Mouse (Mus musculus) megakaryocyte-erythroid progenitor cell, adult 5-6 weeks (primary cell): ENCODE measurements around the gene Trappc6a. TPM values are rescaled to one million over a fixed set of nuclear protein-coding genes. Genes with fewer than 3 reads are reported as not detected.

ENCODE experiments used
- ATAC-seq: replicated peaks from 2 replicates; pipeline ENCODE4 v1.8.0; 2016; ENCODE audit warnings: mild to moderate bottlenecking, inconsistent platforms; ENCODE audit not compliant: severe bottlenecking, poor library complexity, low FRiP score, low TSS enrichment
- total RNA-seq, 2 experiments: library from RNA; stranded (forward) in 1 of 2; stranded (reverse) in 1 of 2; fragments of 200-1000, 215-1000 nt in 1 of 2; fragments of >200 nt in 1 of 2; fragmentation: Nextera tagmentation in 1 of 2; gene quantifications; 2 replicates each; pipeline ENCODE4 v1.2.3; 2014 to 2017

Trappc6a gene
- total RNA-seq, 2 experiments from 2014 or later: 23.6 to 96.3 TPM

GRCm38 (mm10) chr7:19517652-19518365 lies 9.6 kb downstream of the Trappc6a start, which contains the start of gene Nkpd1:
TSS of gene Nkpd1 (plus strand) at chr7:19517838.
- no peak for ATAC-seq

- ATAC-seq: peak; percentile 37; the same call in 1 of the 2 replicates
These were observed 11.8 kb downstream of the Trappc6a start for GRCm38 (mm10) chr7:19520032-19520431.

GRCm38 (mm10) chr7:19523017-19523756 lies 15.0 kb downstream of the Trappc6a start:
- no peak for ATAC-seq

GRCm38 (mm10) chr7:19523757-19524419 lies 15.7 kb downstream of the Trappc6a start:
- peak; percentile 21; the same call in 1 of the 2 replicates for ATAC-seq

GRCm38 (mm10) chr7:19524420-19525104 lies 16.4 kb downstream of the Trappc6a start:
- no peak for ATAC-seq

- ATAC-seq: peak; percentile 11; the same call in 1 of the 2 replicates
These were observed 16.9 kb downstream of the Trappc6a start for GRCm38 (mm10) chr7:19525105-19525481.

GRCm38 (mm10) chr7:19531077-19531476 lies 22.9 kb downstream of the Trappc6a start:
- peak; percentile 42 for ATAC-seq

GRCm38 (mm10) chr7:19532240-19532639 lies 24.0 kb downstream of the Trappc6a start:
- no peak for ATAC-seq

- no peak for ATAC-seq
These were observed 26.5 kb downstream of the Trappc6a start for GRCm38 (mm10) chr7:19534676-19535075.

GRCm38 (mm10) chr7:19540771-19541566 lies 32.8 kb downstream of the Trappc6a start:
- no peak for ATAC-seq

- ATAC-seq: no peak
These were observed 33.5 kb downstream of the Trappc6a start for GRCm38 (mm10) chr7:19541681-19542154.

GRCm38 (mm10) chr7:19542155-19542691 lies 34.0 kb downstream of the Trappc6a start:
- peak; percentile 21; the same call in 1 of the 2 replicates for ATAC-seq

- peak; percentile 51; the same call in 1 of the 2 replicates for ATAC-seq
These were observed 35.4 kb downstream of the Trappc6a start for GRCm38 (mm10) chr7:19543584-19543983.

- no peak for ATAC-seq
These were observed 37.8 kb downstream of the Trappc6a start for GRCm38 (mm10) chr7:19546007-19546406.

GRCm38 (mm10) chr7:19547344-19547969 lies 39.3 kb downstream of the Trappc6a start:
- no peak for ATAC-seq

GRCm38 (mm10) chr7:19549394-19549793 lies 41.2 kb downstream of the Trappc6a start:
- ATAC-seq: no peak

GRCm38 (mm10) chr7:19551634-19552033 lies 43.4 kb downstream of the Trappc6a start:
- no peak for ATAC-seq

GRCm38 (mm10) chr7:19552443-19552842 lies 44.2 kb downstream of the Trappc6a start:
- no peak for ATAC-seq
